Mouse (Mus musculus) heart, embryonic 11.5 days (tissue): ENCODE results near the gene F13a1. TPM values are rescaled to one million over a fixed set of nuclear protein-coding genes. Genes with fewer than 3 reads are reported as not detected.

Experiments
- ATAC-seq: fragments of 200-750 bp; cut with Nextera tagmentation; replicated peaks from 2 replicates; pipeline ENCODE4 v1.8.0; 2017; ENCODE audit warnings: moderate library complexity; ENCODE audit not compliant: insufficient number of reproducible peaks, low FRiP score, low TSS enrichment
- H3K27ac ChIP-seq: fragments of 300-500 bp; sonication (generic); 2 replicates; pipeline ENCODE4 v1.5.1; 2014; ENCODE audit warnings: mild to moderate bottlenecking, low read depth, low read length
- H3K27me3 ChIP-seq: fragments of 300-500 bp; sonication (generic); 2 replicates; pipeline ENCODE4 v1.6.1; 2014; ENCODE audit warnings: mild to moderate bottlenecking, low read length, mixed read lengths; ENCODE audit not compliant: control insufficient read depth, insufficient read depth
- H3K36me3 ChIP-seq: fragments of 300-500 bp; sonication (generic); 2 replicates; pipeline ENCODE4 v1.6.1; 2014; ENCODE audit warnings: mild to moderate bottlenecking, low read length, moderate library complexity, mixed read lengths; ENCODE audit not compliant: control insufficient read depth, insufficient read depth
- H3K4me1 ChIP-seq: fragments of 300-500 bp; sonication (generic); 2 replicates; pipeline ENCODE4 v1.6.1; 2014; ENCODE audit warnings: low read length; ENCODE audit not compliant: control insufficient read depth, insufficient read depth
- H3K4me2 ChIP-seq: fragments of 300-500 bp; sonication (generic); 2 replicates; pipeline ENCODE4 v1.6.1; 2014; ENCODE audit warnings: mild to moderate bottlenecking, moderate library complexity
- H3K4me3 ChIP-seq: fragments of 300-500 bp; sonication (generic); 2 replicates; pipeline ENCODE4 v1.5.1; 2014; ENCODE audit warnings: low read depth, low read length
- H3K9ac ChIP-seq: fragments of 300-500 bp; sonication (generic); 2 replicates; pipeline ENCODE4 v1.6.1; 2014; ENCODE audit warnings: mild to moderate bottlenecking, low read depth, low read length, moderate library complexity
- H3K9me3 ChIP-seq: fragments of 300-500 bp; sonication (generic); replicated peaks from 2 replicates; pipeline ENCODE4 v1.6.1; 2016; ENCODE audit warnings: low read length; ENCODE audit not compliant: control insufficient read depth
- WGBS: fragments of 180-500 bp; shearing (Covaris S2); extraction: QIAGEN DNeasy Blood & Tissue Kit; methylation state at CpG from one replicate; pipeline ENCODE4 v1.1.7; 2014; ENCODE audit not compliant: insufficient replicate concordance; 5-methylcytosine and 5-hydroxymethylcytosine counted together
- polyA plus RNA-seq: library from polyadenylated mRNA; unstranded; fragments of >200 nt; fragmentation: Nextera tagmentation; extraction: Ambion mirVana; gene quantifications from 2 replicates; pipeline ENCODE4 v1.2.1, GENCODE M21; 2014

F13a1 gene
- polyA plus RNA-seq, 1 experiment from 2014 or later: 2.1 TPM

- WGBS: 50% methylated on average over 4 of the region's 4 CpGs
- no peak overlapping the region for H3K27ac ChIP-seq
- no peak for ATAC-seq
These were observed 61.7 kb downstream of the F13a1 start for GRCm38 (mm10) chr13:36988392-36988791.

GRCm38 (mm10) chr13:36973016-36973415 is 77.0 kb downstream of the F13a1 start:
- WGBS: 68% methylated on average over 2 of the region's 2 CpGs
- Histone ChIP-seq H3K9me3 (no peaks in the 10 kb centered on the region), H3K4me1 (no peaks in the 10 kb centered on the region), H3K9ac (no peak overlapping the region), H3K36me3 (no peaks in the 10 kb centered on the region), H3K27me3 (no peaks in the 10 kb centered on the region), H3K4me3 (no peak overlapping the region), H3K4me2 (no peak overlapping the region), H3K27ac (no peak overlapping the region)
- no peak for ATAC-seq

More at GRCm38 (mm10) chr13:36988392-36988791, 61.7 kb downstream of the F13a1 start:
- H3K4me2 ChIP-seq: no peak overlapping the region
- no peak overlapping the region for H3K4me3 ChIP-seq
- no peaks in the 10 kb centered on the region for H3K9me3 ChIP-seq
- no peaks in the 10 kb centered on the region for H3K4me1 ChIP-seq
- no peaks in the 10 kb centered on the region for H3K27me3 ChIP-seq
- H3K9ac ChIP-seq: no peak overlapping the region
- H3K36me3 ChIP-seq: no peaks in the 10 kb centered on the region

- Histone ChIP-seq H3K9ac (no peak overlapping the region), H3K36me3 (no peaks in the 10 kb centered on the region), H3K27ac (no peak overlapping the region), H3K27me3 (no peaks in the 10 kb centered on the region), H3K4me1 (no peaks in the 10 kb centered on the region), H3K4me2 (no peak overlapping the region), H3K9me3 (no peaks in the 10 kb centered on the region), H3K4me3 (no peak overlapping the region)
- no peak for ATAC-seq
- WGBS: 80% methylated on average over 3 of the region's 3 CpGs
These were observed 77.8 kb downstream of the F13a1 start for GRCm38 (mm10) chr13:36972226-36972625.

GRCm38 (mm10) chr13:36962926-36963325 is 87.1 kb downstream of the F13a1 start:
- no peak overlapping the region for H3K9ac ChIP-seq
- H3K4me3 ChIP-seq: no peak overlapping the region
- H3K4me1 ChIP-seq: no peaks in the 10 kb centered on the region
- H3K36me3 ChIP-seq: no peaks in the 10 kb centered on the region
- no peaks in the 10 kb centered on the region for H3K27me3 ChIP-seq
- no peak for ATAC-seq
- H3K27ac ChIP-seq: no peak overlapping the region
- H3K4me2 ChIP-seq: no peak overlapping the region
- H3K9me3 ChIP-seq: no peaks in the 10 kb centered on the region

GRCm38 (mm10) chr13:36958996-36959395 is 91.0 kb downstream of the F13a1 start:
- Histone ChIP-seq H3K9ac (no peak overlapping the region), H3K27me3 (no peaks in the 10 kb centered on the region), H3K4me2 (no peak overlapping the region), H3K4me3 (no peak overlapping the region), H3K4me1 (no peaks in the 10 kb centered on the region), H3K9me3 (no peaks in the 10 kb centered on the region), H3K36me3 (no peaks in the 10 kb centered on the region), H3K27ac (no peak overlapping the region)
- WGBS: 63% methylated on average over 3 of the region's 3 CpGs
- no peak for ATAC-seq

GRCm38 (mm10) chr13:36954937-36955336 is 95.1 kb downstream of the F13a1 start:
- ATAC-seq: no peak
- Histone ChIP-seq H3K9ac (no peak overlapping the region), H3K4me1 (no peaks in the 10 kb centered on the region), H3K4me3 (no peak overlapping the region), H3K9me3 (no peaks in the 10 kb centered on the region), H3K4me2 (no peak overlapping the region), H3K27ac (no peak overlapping the region), H3K27me3 (no peaks in the 10 kb centered on the region), H3K36me3 (no peaks in the 10 kb centered on the region)
- WGBS: 79% methylated on average over 3 of the region's 3 CpGs

- no peak for ATAC-seq
- Histone ChIP-seq H3K27ac (no peak overlapping the region), H3K4me1 (no peaks in the 10 kb centered on the region), H3K27me3 (no peaks in the 10 kb centered on the region), H3K4me2 (no peak overlapping the region), H3K9ac (no peak overlapping the region), H3K9me3 (no peaks in the 10 kb centered on the region), H3K36me3 (no peaks in the 10 kb centered on the region), H3K4me3 (no peak overlapping the region)
These were observed 96.4 kb downstream of the F13a1 start for GRCm38 (mm10) chr13:36953676-36954075.

- Histone ChIP-seq H3K9ac (no peak overlapping the region), H3K36me3 (no peaks in the 10 kb centered on the region), H3K9me3 (no peaks in the 10 kb centered on the region), H3K27me3 (no peaks in the 10 kb centered on the region), H3K4me3 (no peak overlapping the region), H3K27ac (no peak overlapping the region), H3K4me1 (no peaks in the 10 kb centered on the region), H3K4me2 (no peak overlapping the region)
- WGBS: 90% methylated on average over 3 of the region's 3 CpGs
- ATAC-seq: no peak
These were observed 108.2 kb downstream of the F13a1 start for GRCm38 (mm10) chr13:36941891-36942290.

- H3K9me3 ChIP-seq: no peaks in the 10 kb centered on the region
- H3K4me3 ChIP-seq: no peak overlapping the region
- no peaks in the 10 kb centered on the region for H3K4me1 ChIP-seq
- no peaks in the 10 kb centered on the region for H3K27me3 ChIP-seq
- H3K4me2 ChIP-seq: no peak overlapping the region
- no peak for ATAC-seq
- WGBS: 84% methylated on average over 9 of the region's 9 CpGs
- H3K27ac ChIP-seq: no peak overlapping the region
- H3K36me3 ChIP-seq: no peaks in the 10 kb centered on the region
- H3K9ac ChIP-seq: no peak overlapping the region
These were observed 118.0 kb downstream of the F13a1 start for GRCm38 (mm10) chr13:36932066-36932465.
